Mouse (Mus musculus): ENCODE results near the gene Tnip1.
"Not testable (repeated sequence)": the region's sequence is repeated elsewhere in the genome, so short reads cannot be mapped to it uniquely, and the experiment has no call there.

DNA sequence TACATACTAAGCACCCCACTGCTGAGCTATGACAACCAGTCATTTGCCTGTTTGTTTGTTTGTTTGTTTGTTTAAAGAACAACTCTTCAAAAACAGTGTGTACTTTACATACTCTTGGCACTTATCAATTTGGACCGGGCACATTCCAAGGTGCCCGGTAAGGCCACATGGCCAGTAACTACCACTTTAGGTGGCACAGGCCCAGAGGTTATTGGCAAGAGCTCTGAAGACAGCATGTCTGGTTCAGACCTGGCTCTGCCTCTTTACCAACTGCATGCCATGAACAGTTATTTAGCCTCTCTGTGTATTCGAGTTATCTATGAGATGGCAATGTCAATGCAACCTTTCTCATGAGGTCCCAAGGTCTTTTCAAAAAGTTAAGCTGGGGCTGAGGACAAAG is 66.1 kb downstream of the Tnip1 start:
- TF ChIP-seq CTCF (conservative IDR thresholded peaks at IDR 0.05; ENCODE audit: insufficient read depth, insufficient read length, low read depth, low read length); POLR2A (IDR thresholded peaks at IDR 0.05; ENCODE audit: low read depth, low read length): not testable (repeated sequence)
